Mouse (Mus musculus) hindbrain, embryonic 10.5 days (tissue): Measurements from ENCODE around the gene Tnr. TPM values are rescaled to one million over a fixed set of nuclear protein-coding genes. Genes with fewer than 3 reads are reported as not detected.

ENCODE experiments used
- DNase-seq: peaks from one replicate; pipeline ENCODE4 v3.0.0-alpha.2; 2017; ENCODE audit warnings: low spot score
- H3K27ac ChIP-seq: fragments of 300-500 bp; sonication (generic); 2 replicates; pipeline ENCODE4 v1.5.1; 2016; ENCODE audit warnings: mild to moderate bottlenecking, moderate library complexity
- H3K27me3 ChIP-seq: fragments of 300-500 bp; sonication (generic); 2 replicates; pipeline ENCODE4 v1.6.1; 2016; ENCODE audit warnings: mild to moderate bottlenecking; ENCODE audit not compliant: poor library complexity, insufficient read depth, severe bottlenecking
- H3K36me3 ChIP-seq: fragments of 300-500 bp; sonication (generic); 2 replicates; pipeline ENCODE4 v1.6.1; 2016; ENCODE audit warnings: mild to moderate bottlenecking, moderate library complexity
- H3K4me1 ChIP-seq: fragments of 300-500 bp; sonication (generic); replicated peaks from 2 replicates; pipeline ENCODE4 v1.6.1; 2016; ENCODE audit warnings: mild to moderate bottlenecking
- H3K4me3 ChIP-seq: fragments of 300-500 bp; sonication (generic); 2 replicates; pipeline ENCODE4 v1.5.1; 2016; ENCODE audit warnings: mild to moderate bottlenecking, moderate library complexity
- H3K9me3 ChIP-seq: fragments of 300-500 bp; sonication (generic); 2 replicates; pipeline ENCODE4 v1.6.1; 2016; ENCODE audit warnings: mild to moderate bottlenecking, moderate library complexity
- WGBS: fragments of 180-500 bp; shearing (Covaris S2); methylation state at CpG from one replicate; pipeline ENCODE4 v1.1.7; 2016; 5-methylcytosine and 5-hydroxymethylcytosine counted together
- polyA plus RNA-seq: library from polyadenylated mRNA; unstranded; fragments of >200 nt; fragmentation: Nextera tagmentation; extraction: Ambion mirVana; gene quantifications from 2 replicates; pipeline ENCODE4 v1.2.1, GENCODE M21; 2016

The Tnr gene
- polyA plus RNA-seq, 1 experiment from 2014 or later, result 0.20 TPM

DNA sequence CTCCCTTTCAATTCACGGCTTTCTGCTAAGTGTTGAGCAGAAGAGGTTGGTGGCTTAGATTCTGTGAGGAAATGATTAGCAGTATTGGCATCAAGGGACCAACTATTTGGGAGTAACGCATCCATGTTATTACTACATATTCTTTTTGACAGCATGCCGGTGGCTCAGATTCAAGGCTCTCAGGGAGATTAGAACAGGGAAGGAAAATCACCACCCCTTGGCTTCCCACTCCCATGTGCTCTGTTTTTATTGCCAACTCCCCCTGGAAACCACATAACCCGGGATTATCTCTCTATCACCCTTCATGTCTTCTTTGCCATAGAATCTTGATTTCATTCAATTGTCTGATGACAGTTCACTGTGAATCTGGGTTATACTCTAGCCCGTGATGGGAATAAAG, 276.8 kb downstream of the Tnr start:
- no peak overlapping the region for H3K4me3 ChIP-seq
- no peaks in the 10 kb centered on the region for H3K27me3 ChIP-seq
- DNase-seq, result no peak
- H3K27ac ChIP-seq, result no peak overlapping the region
- WGBS, result 88% methylated on average over 5 of the region's 5 CpGs
- no peaks in the 10 kb centered on the region for H3K36me3 ChIP-seq
- no peaks in the 10 kb centered on the region for H3K9me3 ChIP-seq
- no peaks in the 10 kb centered on the region for H3K4me1 ChIP-seq

DNA sequence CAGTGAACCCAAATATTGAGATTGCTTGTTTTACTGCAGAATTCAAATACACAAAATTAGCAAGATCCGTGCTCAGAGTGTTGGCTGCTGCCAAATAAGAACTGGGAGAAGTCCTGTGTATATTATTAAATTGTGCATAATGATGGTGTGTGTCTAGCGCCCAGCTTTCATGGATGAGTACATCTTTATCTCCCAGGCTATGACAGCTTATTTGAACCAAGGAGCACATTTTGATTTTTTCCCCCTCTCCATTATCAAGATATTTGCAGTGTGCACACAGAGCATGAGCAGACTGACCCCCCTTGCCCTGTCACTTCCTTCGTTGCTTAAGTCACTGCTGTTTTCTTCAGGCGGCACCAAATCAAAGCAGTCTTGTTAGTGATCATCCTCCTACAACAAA, 278.2 kb downstream of the Tnr start:
- 0 out of 2 replicates have a peak, but pooled peaks cover 2% of the 10 kb centered on the region for H3K9me3 ChIP-seq
- H3K4me1 ChIP-seq, result no peaks in the 10 kb centered on the region
- no peak overlapping the region for H3K4me3 ChIP-seq
- H3K36me3 ChIP-seq, result no peaks in the 10 kb centered on the region
- DNase-seq, result no peak
- 74% methylated on average over 4 of the region's 4 CpGs for WGBS
- no peaks in the 10 kb centered on the region for H3K27me3 ChIP-seq
- no peak overlapping the region for H3K27ac ChIP-seq

DNA sequence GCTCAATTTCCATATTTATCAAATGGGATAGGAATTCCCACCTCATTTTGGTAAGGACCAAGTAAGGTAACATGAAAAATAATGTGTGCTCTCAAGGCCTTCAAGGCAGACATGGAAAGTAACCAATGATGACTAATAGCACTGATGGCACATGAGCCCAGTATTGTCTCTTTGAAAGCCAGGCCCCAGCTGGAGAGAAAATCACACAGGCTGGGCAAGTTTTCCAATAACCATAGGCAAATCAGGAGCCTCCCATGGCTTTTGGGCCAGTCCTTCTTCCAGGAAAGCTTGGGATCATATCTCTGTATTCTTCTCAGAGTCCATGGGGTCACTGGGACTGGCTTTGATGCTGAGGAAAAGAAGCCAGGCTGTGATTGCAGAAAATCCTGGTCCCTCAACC, 280.1 kb downstream of the Tnr start:
- Histone ChIP-seq H3K9me3 (0 out of 2 replicates have a peak, but pooled peaks cover 2% of the 10 kb centered on the region), H3K27me3 (no peaks in the 10 kb centered on the region), H3K4me1 (no peaks in the 10 kb centered on the region), H3K27ac (no peak overlapping the region), H3K36me3 (no peaks in the 10 kb centered on the region), H3K4me3 (no peak overlapping the region)
- no peak for DNase-seq

DNA sequence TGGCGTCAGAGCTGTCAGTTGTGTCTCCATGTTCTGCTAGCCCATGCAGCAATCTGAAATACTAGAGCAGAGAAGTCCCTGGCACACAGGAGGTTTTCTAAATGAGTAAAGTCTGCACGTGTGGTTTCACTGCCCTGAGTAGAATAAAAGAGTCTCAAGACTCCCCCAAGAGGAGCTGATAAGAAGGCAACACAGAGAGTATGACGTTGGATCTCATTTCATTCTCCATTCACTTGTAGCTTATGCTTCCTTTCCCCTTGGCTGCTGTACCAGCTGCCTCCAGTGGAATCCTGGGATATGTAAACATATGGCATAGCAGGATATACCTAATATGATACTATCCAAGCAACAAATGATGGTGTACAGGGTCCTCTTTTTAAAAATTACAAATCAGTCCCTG, 285.9 kb downstream of the Tnr start:
- DNase-seq, result no peak
- 52% methylated on average over 3 of the region's 3 CpGs for WGBS
- H3K36me3 ChIP-seq, result no peaks in the 10 kb centered on the region

DNA sequence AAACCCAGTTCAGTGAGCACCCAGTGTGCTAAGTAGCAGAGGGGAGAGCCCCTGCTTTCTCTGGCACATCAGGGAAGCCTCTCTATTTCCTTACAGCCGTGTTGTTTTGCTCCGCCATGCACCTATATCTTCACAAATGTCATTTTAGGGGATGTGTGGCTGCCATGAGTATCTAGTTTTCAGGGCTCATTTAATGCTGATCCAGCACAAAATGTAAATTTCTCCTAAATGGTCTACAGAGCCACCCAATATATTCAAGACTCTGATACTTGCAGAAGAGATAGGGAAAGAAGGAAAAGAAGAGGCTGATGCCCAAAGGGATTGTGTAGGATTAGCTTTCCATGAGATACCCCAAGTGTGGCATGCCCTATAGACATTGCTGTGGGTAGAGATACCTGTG, 288.2 kb downstream of the Tnr start:
- DNase-seq, result no peak
- Histone ChIP-seq H3K4me1 (peaks cover 11% of the 10 kb centered on the region), H3K4me3 (no peak overlapping the region), H3K27me3 (no peaks in the 10 kb centered on the region), H3K9me3 (no peaks in the 10 kb centered on the region), H3K36me3 (no peaks in the 10 kb centered on the region), H3K27ac (no peak overlapping the region)
- 89% methylated on average over 2 of the region's 2 CpGs for whole genome bisulfite sequencing

More for the DNA sequence above, 285.9 kb downstream of the Tnr start:
- Histone ChIP-seq H3K4me1 (peaks cover 11% of the 10 kb centered on the region), H3K27me3 (no peaks in the 10 kb centered on the region), H3K9me3 (0 out of 2 replicates have a peak, but pooled peaks cover 2% of the 10 kb centered on the region), H3K27ac (no peak overlapping the region), H3K4me3 (no peak overlapping the region)

DNA sequence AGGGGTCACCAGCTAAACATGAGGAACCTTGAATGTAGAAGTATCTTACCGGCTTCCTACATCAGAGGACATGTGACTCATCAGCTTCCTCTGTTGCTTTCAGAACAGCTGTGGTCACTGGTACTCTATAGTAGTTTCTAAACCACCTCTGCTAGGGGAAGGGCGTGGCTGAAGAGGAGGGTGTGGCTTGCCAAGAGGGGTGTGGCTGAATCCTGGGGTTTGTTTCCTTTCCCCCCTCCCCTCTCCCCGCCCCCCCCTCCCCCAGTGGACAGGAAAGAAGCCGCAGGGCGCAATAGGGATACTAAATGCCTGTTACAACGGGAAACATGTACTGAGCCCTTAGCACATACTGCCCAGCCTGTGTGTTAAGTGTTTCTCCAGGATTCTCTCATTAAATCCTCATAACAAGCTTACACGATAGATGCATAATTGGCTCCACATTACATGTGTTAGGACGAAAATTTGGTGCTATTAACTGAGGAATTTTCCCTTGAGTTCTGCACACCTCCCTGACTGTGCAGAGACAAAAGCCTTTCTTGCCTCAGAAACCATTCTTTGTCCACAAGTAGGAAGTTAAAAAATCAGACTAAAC, 289.3 kb downstream of the Tnr start:
- H3K4me3 ChIP-seq, result peak overlapping the region; percentile 16; the same call in 1 of the 2 replicates
- no peaks in the 10 kb centered on the region for H3K9me3 ChIP-seq
- peaks cover 11% of the 10 kb centered on the region for H3K4me1 ChIP-seq
- H3K36me3 ChIP-seq, result no peaks in the 10 kb centered on the region
- H3K27ac ChIP-seq, result peak overlapping the region; percentile 40; the same call in 1 of the 2 replicates
- WGBS, result 16% methylated on average over 8 of the region's 8 CpGs
- peak; percentile 27 for DNase-seq
- H3K27me3 ChIP-seq, result no peaks in the 10 kb centered on the region

DNA sequence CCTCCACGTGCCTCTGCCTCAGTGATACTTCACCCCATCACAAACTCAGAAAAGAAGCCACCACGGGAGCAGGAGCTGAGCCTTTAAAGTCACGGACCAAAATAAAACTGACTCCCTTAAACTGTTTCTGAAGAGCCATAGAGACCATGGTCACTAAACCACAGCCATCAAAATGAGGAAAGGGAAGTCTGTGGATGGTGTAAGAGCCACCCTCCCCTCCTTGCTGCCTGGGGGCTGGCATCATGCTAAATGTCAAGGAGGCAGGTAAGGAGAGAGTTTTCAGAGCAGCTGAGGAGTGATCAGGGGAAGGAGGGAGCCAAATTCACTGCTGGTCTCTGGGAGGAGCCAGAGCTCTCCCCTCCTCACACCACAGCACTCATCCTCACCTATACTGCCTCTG, 290.8 kb downstream of the Tnr start:
- Histone ChIP-seq H3K27ac (no peak overlapping the region), H3K36me3 (no peaks in the 10 kb centered on the region), H3K27me3 (no peaks in the 10 kb centered on the region), H3K4me3 (no peak overlapping the region), H3K4me1 (peaks cover 11% of the 10 kb centered on the region), H3K9me3 (no peaks in the 10 kb centered on the region)
- WGBS, result 47% methylated on average over 3 of the region's 3 CpGs
- DNase-seq, result no peak

DNA sequence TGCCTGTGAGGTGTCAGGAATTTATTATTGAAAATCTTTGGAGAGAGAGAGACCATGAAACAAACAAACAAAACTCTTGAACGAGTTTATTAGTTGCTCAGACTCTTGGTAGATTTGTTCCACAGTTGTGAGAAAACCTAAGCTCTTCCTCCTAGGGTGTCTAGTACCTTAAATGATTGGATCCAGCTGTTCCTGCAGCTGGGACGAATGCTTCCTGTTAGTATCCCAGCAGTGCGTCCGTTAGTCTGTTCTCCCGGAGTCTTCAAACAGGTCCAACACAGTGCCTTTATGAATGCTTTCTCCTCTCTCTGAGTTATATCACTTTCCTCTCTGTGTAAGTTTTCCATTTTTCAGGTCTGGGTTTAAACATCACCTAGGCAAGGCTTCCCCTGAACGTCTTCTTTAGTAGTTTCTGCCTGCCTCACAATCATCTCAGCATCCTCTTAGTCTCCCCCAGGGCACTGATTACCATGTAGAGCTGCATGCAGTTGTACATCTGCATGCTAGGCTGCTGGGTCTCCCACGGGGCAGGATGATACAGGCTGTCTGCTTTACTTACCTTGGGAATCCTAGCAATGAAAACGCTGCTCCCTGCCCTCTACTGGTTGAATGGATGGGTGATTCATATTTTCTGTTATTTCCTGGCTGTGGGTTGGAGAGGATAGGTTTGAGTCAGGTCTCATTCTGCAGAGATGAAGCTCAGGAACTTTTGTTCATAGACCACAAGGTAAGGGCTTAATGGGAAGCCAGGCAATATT, 293.2 kb downstream of the Tnr start:
- H3K9me3 ChIP-seq, result no peaks in the 10 kb centered on the region
- no peak overlapping the region for H3K27ac ChIP-seq
- H3K4me3 ChIP-seq, result no peak overlapping the region
- no peaks in the 10 kb centered on the region for H3K27me3 ChIP-seq
- DNase-seq, result no peak
- H3K4me1 ChIP-seq, result peaks cover 11% of the 10 kb centered on the region
- WGBS, result 44% methylated on average over 8 of the region's 8 CpGs
- no peaks in the 10 kb centered on the region for H3K36me3 ChIP-seq

DNA sequence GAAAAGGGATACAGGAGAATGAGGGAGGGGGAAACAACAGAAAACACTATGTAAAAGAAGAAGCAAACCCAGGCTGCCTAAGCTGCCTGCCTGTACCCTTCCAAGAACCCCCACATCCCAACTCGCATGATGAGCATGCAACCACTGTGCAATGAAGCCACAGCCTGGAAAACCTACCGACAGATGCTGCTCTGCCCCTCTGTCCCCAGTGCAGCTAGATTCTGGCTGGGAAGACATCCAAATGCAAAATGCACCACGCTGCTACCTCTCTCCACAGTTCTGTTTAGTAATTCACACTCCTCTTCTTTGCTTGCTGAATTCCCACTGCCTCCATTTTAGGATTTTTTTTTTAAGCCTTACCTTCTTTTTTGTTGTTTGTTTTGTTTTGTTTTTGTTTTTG, 295.9 kb downstream of the Tnr start:
- Histone ChIP-seq H3K4me3 (no peak overlapping the region), H3K27ac (no peak overlapping the region), H3K36me3 (no peaks in the 10 kb centered on the region), H3K9me3 (no peaks in the 10 kb centered on the region), H3K4me1 (no peaks in the 10 kb centered on the region), H3K27me3 (no peaks in the 10 kb centered on the region)
- 39% methylated on average over 3 of the region's 3 CpGs for WGBS
- no peak for DNase-seq

DNA sequence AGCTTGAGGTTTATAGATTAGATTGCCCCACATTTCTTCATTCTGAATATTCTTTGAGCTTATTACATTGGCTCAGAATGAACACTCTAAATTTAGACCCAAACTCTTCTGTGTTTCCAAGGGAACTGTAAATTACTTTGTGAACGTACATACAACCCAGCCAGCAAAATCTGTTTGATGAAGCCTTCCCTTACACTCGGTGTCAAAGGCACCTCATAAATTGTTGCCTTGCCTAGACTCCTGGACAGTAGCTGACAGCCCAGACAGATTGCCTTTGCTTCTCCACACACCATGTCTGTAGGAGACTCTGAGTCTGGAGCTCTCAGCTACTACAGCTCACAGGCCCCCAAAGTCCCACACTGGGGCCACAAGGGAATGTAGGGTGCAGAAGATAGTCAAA, 298.8 kb downstream of the Tnr start:
- Histone ChIP-seq H3K27me3 (no peaks in the 10 kb centered on the region), H3K4me3 (no peak overlapping the region), H3K27ac (no peak overlapping the region), H3K36me3 (no peaks in the 10 kb centered on the region), H3K9me3 (no peaks in the 10 kb centered on the region), H3K4me1 (no peaks in the 10 kb centered on the region)
- DNase-seq, result no peak
- WGBS, result 86% methylated on average over 2 of the region's 2 CpGs

DNA sequence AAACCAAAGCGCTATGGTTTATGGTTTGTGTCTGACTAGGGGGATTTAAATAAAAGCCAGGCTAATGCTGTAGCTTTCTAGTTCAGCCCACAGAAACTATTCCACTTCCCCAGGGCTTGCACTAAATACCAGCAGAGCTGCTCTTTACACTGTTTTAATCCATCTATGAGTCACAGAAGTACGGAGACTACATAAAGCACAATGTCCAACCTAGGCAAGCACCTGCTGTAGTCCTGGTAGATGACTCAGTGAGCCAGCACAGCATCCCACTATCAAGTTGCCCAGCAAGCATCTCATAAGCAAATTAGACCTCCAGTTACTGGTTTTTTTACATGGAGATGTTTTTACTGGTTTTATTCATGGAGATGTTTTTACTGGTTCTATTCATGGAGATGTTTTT, 305.0 kb downstream of the Tnr start:
- Histone ChIP-seq H3K9me3 (no peaks in the 10 kb centered on the region), H3K4me3 (no peak overlapping the region), H3K27ac (no peak overlapping the region), H3K4me1 (peaks cover 4% of the 10 kb centered on the region; the same call in 1 of the 2 replicates), H3K36me3 (no peaks in the 10 kb centered on the region), H3K27me3 (no peaks in the 10 kb centered on the region)
- no peak for DNase-seq
- WGBS, result 89% methylated on average over 2 of the region's 2 CpGs

DNA sequence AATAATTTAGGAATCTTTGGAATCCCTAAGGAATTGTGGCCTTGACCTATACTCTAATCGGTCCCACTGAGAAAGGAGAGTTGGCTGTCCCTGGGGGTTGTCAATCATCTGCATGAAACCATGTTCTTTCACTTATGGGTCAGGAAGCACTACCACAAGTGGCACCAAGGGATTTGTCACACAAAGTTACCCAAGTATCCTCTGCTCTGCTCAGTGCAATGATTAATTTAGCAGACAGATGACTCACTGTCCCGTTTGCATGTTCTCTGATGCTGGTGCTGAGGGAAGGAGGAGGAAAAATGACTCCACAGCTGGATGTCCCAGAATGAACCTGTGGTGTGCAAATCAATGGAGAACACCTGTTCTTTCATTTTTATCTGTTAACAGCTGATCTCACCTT, 309.6 kb downstream of the Tnr start:
- Histone ChIP-seq H3K4me1 (peaks cover 22% of the 10 kb centered on the region; the same call in 1 of the 2 replicates), H3K36me3 (no peaks in the 10 kb centered on the region), H3K27me3 (no peaks in the 10 kb centered on the region), H3K4me3 (no peak overlapping the region), H3K27ac (no peak overlapping the region), H3K9me3 (no peaks in the 10 kb centered on the region)
- no peak for DNase-seq
- WGBS, result 61% methylated on average over 2 of the region's 2 CpGs

DNA sequence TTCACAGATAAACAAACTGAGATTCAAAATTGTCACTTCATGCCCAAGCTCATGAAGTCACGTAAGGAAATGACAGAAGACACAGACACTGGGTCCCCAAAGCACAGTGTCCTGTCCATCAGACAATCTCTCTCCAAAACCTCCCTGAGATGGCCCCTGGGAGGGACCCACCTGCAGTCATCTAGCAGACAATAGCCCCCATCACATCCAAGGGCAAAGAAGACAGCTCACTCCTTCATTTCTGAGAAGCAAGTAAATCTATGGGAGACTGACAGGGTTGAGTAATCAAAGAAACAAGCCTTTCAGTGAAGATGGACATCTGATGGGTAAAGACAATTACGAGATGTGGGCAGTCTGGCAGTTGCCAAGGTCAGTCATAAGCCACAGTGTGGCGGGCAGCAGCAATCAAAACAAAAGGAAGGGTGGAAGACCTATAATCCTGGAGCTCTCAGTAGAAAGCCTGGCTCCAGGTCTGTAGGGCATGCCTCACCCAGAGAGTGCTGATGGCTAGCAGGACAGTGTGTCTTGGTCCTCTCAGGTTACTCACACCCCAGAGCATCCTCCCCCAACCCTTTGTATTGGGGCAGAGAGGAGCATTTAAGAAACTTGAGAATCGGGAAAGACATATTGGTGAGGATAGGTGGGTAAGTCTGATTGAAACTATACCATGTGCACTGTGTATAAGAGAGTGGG, 310.2 kb downstream of the Tnr start:
- Histone ChIP-seq H3K4me3 (no peak overlapping the region), H3K9me3 (no peaks in the 10 kb centered on the region), H3K4me1 (peaks cover 22% of the 10 kb centered on the region; the same call in 1 of the 2 replicates), H3K27me3 (no peaks in the 10 kb centered on the region), H3K36me3 (no peaks in the 10 kb centered on the region), H3K27ac (no peak overlapping the region)
- 42% methylated on average over 4 of the region's 4 CpGs for WGBS
- no peak for DNase-seq
